Comparison of ENCODE assay signal across 8 mouse cellular contexts in the genomic region with DNA sequence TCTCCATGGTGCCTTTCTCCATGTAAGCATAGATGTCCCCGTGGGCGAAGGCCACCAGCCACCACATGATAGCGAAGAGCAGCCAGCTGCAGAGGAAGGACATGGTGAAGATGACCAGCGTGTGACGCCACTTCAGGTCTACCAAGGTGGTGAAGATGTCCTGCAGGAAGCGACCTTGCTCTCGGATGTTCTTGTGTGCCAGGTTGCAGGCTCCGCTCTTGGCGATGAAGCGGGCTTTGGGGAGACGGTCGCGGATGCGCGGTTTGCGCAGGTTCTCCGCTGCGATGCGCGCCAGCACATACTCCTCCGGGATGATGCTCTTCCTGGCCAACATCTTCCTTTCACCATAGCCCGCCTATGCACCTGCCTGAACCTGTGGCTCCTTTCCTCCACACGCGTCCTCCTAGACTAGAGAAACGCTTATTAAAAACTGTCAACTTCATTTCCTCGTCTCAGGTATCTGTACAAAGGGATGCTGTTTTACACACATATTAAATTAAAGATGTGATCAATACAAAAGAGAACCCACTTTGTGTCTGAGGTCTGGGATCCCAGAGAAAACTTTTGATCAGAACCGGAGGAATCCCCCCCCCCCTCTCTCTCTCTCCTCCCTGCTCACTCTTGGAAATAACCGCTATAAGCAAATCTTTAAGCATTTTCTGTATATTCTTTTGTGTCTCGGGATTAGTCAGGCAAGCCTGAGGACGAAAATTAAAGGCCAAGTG. TPM values are rescaled to one million over a fixed set of nuclear protein-coding genes. Genes with fewer than 3 reads are reported as not detected.
DNase-seq lines count a peak whose midpoint lies in the region; ATAC-seq and TF ChIP-seq lines count a peak whose summit lies in the region.

No protein-coding gene starts in this region.

- peak; percentile 39 for DNase-seq in lung, embryonic 14.5 days
- no peak for DNase-seq in lung, postnatal 10 days
- DNase-seq in kidney, postnatal 0 days (ENCODE audit: low spot score): no peak
- DNase-seq in neural tube, embryonic 11.5 days (ENCODE audit: low spot score): peak; percentile 52
- DNase-seq in urinary bladder, postnatal 36 days (ENCODE audit: low spot score in 2 of 2): no peak
- DNase-seq in layer of hippocampus, adult 8-10 months (ENCODE audit: low spot score in 2 of 2): no peak
- DNase-seq in adrenal gland, adult 18-20 months (ENCODE audit: low spot score in 2 of 2): no peak

- H3K4me2 ChIP-seq in lung, embryonic 14.5 days: peak overlapping the region; percentile 81
- peak overlapping the region; percentile 87 for H3K4me2 ChIP-seq in forebrain, embryonic 13.5 days
- peak overlapping the region; percentile 84 for H3K4me2 ChIP-seq in kidney, postnatal 0 days (ENCODE audit: low read length)
- peak overlapping the region; percentile 22 for H3K4me2 ChIP-seq in neural tube, embryonic 11.5 days (ENCODE audit: low read depth)

- no peaks in the 10 kb centered on the region for H3K36me3 ChIP-seq in lung, embryonic 14.5 days (ENCODE audit: insufficient read depth)
- no peaks in the 10 kb centered on the region for H3K36me3 ChIP-seq in forebrain, embryonic 13.5 days (ENCODE audit: poor library complexity, severe bottlenecking)
- H3K36me3 ChIP-seq in kidney, postnatal 0 days (ENCODE audit: insufficient read depth, low read length): no peaks in the 10 kb centered on the region
- no peaks in the 10 kb centered on the region for H3K36me3 ChIP-seq in neural tube, embryonic 11.5 days (ENCODE audit: control insufficient read depth, insufficient read depth, low read length)

- H3K9me3 ChIP-seq in lung, embryonic 14.5 days (ENCODE audit: low read depth, low read length): no peaks in the 10 kb centered on the region
- no peaks in the 10 kb centered on the region for H3K9me3 ChIP-seq in forebrain, embryonic 13.5 days (replicated peaks)
- H3K9me3 ChIP-seq in kidney, postnatal 0 days (replicated peaks; ENCODE audit: low read length): no peaks in the 10 kb centered on the region
- no peaks in the 10 kb centered on the region for H3K9me3 ChIP-seq in neural tube, embryonic 11.5 days (ENCODE audit: control insufficient read depth, low read length)

- H3K27me3 ChIP-seq in lung, embryonic 14.5 days (ENCODE audit: insufficient read depth, low read length): peaks cover 29% of the 10 kb centered on the region
- H3K27me3 ChIP-seq in forebrain, embryonic 13.5 days: peaks cover 68% of the 10 kb centered on the region
- 0 out of 2 replicates have a peak, but pooled peaks cover 4% of the 10 kb centered on the region for H3K27me3 ChIP-seq in kidney, postnatal 0 days (ENCODE audit: insufficient read depth, low read length)
- peaks cover 31% of the 10 kb centered on the region for H3K27me3 ChIP-seq in neural tube, embryonic 11.5 days (ENCODE audit: control insufficient read depth, insufficient read depth, low read length)

- H3K4me3 ChIP-seq in lung, embryonic 14.5 days (ENCODE audit: low read depth, low read length): peak overlapping the region; percentile 46
- peak overlapping the region; percentile 47 for H3K4me3 ChIP-seq in forebrain, embryonic 13.5 days
- H3K4me3 ChIP-seq in kidney, postnatal 0 days (replicated peaks; ENCODE audit: low read depth, low read length): peak overlapping the region; percentile 43
- peak overlapping the region; percentile 1; the same call in 1 of the 2 replicates for H3K4me3 ChIP-seq in neural tube, embryonic 11.5 days (ENCODE audit: low read depth, low read length)

- TF ChIP-seq CTCF in lung, embryonic 14.5 days (IDR thresholded peaks at IDR 0.05; ENCODE audit: low read depth): no peak
- TF ChIP-seq CTCF in kidney, postnatal 0 days (IDR thresholded peaks at IDR 0.05; ENCODE audit: low read depth): no peak

- ATAC-seq in lung, embryonic 14.5 days (ENCODE audit: insufficient read depth): no peak
- no peak for ATAC-seq in forebrain, embryonic 13.5 days
- ATAC-seq in kidney, postnatal 0 days (replicated peaks; ENCODE audit: low FRiP score, low read depth): no peak
- ATAC-seq in neural tube, embryonic 11.5 days (ENCODE audit: insufficient read depth, low FRiP score, low TSS enrichment): no peak

- WGBS in lung, embryonic 14.5 days: 9% methylated on average over 30 of the region's 30 CpGs
- 6% methylated on average over 30 of the region's 30 CpGs for WGBS in forebrain, embryonic 13.5 days
- WGBS in kidney, postnatal 0 days: 10% methylated on average over 30 of the region's 30 CpGs
- 9% methylated on average over 30 of the region's 30 CpGs for WGBS in neural tube, embryonic 11.5 days

- no peak overlapping the region for H3K27ac ChIP-seq in lung, embryonic 14.5 days (ENCODE audit: low read depth)
- H3K27ac ChIP-seq in forebrain, embryonic 13.5 days: no peak overlapping the region
- H3K27ac ChIP-seq in kidney, postnatal 0 days: peak overlapping the region; percentile 26; the same call in 1 of the 2 replicates
- H3K27ac ChIP-seq in neural tube, embryonic 11.5 days (ENCODE audit: low read depth, low read length): no peak overlapping the region

- H3K9ac ChIP-seq in lung, embryonic 14.5 days: peak overlapping the region; percentile 37; the same call in 1 of the 2 replicates
- H3K9ac ChIP-seq in forebrain, embryonic 13.5 days: no peak overlapping the region
- peak overlapping the region; percentile 43 for H3K9ac ChIP-seq in kidney, postnatal 0 days (ENCODE audit: low read depth, low read length)
- H3K9ac ChIP-seq in neural tube, embryonic 11.5 days (ENCODE audit: low read length): no peak overlapping the region

- H3K4me1 ChIP-seq in lung, embryonic 14.5 days (ENCODE audit: insufficient read depth): peaks cover 9% of the 10 kb centered on the region
- peaks cover 23% of the 10 kb centered on the region for H3K4me1 ChIP-seq in forebrain, embryonic 13.5 days
- no peaks in the 10 kb centered on the region for H3K4me1 ChIP-seq in kidney, postnatal 0 days (replicated peaks; ENCODE audit: insufficient read depth, low read length)
- H3K4me1 ChIP-seq in neural tube, embryonic 11.5 days (ENCODE audit: control insufficient read depth, insufficient read depth, low read length): peaks cover 3% of the 10 kb centered on the region; the same call in 1 of the 2 replicates

RNA-seq across cellular contexts. Expression of gene Kcnj8, which starts 1.2 kb away (rescaled TPM):
- polyA plus RNA-seq in lung, embryonic 14.5 days (2014; fragmentation: Nextera tagmentation; extraction: Ambion mirVana): 13.6 and 16.3 TPM in 2 replicates
- polyA plus RNA-seq in forebrain, embryonic 13.5 days (2015; fragmentation: Nextera tagmentation; extraction: Ambion mirVana): 8.1 and 8.8 TPM in 2 replicates
- polyA plus RNA-seq in kidney, postnatal 0 days (2015; fragmentation: Nextera tagmentation; extraction: Ambion mirVana): 31.1 and 35.9 TPM in 2 replicates
- polyA plus RNA-seq in neural tube, embryonic 11.5 days (2014; fragmentation: Nextera tagmentation; extraction: Ambion mirVana): 3.4 and 3.6 TPM in 2 replicates
- total RNA-seq in layer of hippocampus, adult 8-10 months (2022): 1 to 10 TPM; 1.7 to 2.3 (median 1.9) TPM
- 10 to 100 TPM in 1 of 2 experiments, 1 to 10 TPM in 1; 6.4 to 10.9 TPM for total RNA-seq in adrenal gland, adult 18-20 months (2021)

Comparison
In these comparisons a context has a peak if more than half of its experiments do, and no peak if none do; other contexts are left out.
1. DNase-seq: peak in lung, embryonic 14.5 days (single experiment) and neural tube, embryonic 11.5 days (single experiment); none in lung, postnatal 10 days (single experiment), kidney, postnatal 0 days (single experiment), urinary bladder, postnatal 36 days (0 of 2), layer of hippocampus, adult 8-10 months (0 of 2) and adrenal gland, adult 18-20 months (0 of 2).
2. H3K4me2 ChIP-seq: peak in every context shown above with its lines; median percentile 87 in forebrain, embryonic 13.5 days; 84 in kidney, postnatal 0 days; 81 in lung, embryonic 14.5 days; 22 in neural tube, embryonic 11.5 days.
3. H3K9ac ChIP-seq: peak in lung, embryonic 14.5 days (single experiment) and kidney, postnatal 0 days (single experiment); none in forebrain, embryonic 13.5 days (single experiment) and neural tube, embryonic 11.5 days (single experiment).
4. Peak in every context shown above with its lines, with median percentiles within 50 percentile points of each other: H3K4me3 ChIP-seq.